Mouse (Mus musculus): ENCODE measurements around the gene Adgrf1. TPM values are rescaled to one million over a fixed set of nuclear protein-coding genes. Genes with fewer than 3 reads are reported as not detected.
A peak's percentile ranks its signal among the peaks of the same experiment; 100 is the strongest.

Adgrf1 gene
- total and polyA plus RNA-seq, 2 experiments from 2014 or later = not detected

GRCm38 (mm10) chr17:43326726-43327700, 56.9 kb downstream of the Adgrf1 start:
- TF ChIP-seq CTCF (IDR thresholded peaks at IDR 0.05) = peak; percentile 76
- 0 out of 2 replicates have a peak overlapping the region, but pooled peaks have one; percentile 13 for H3K9ac ChIP-seq (replicated peaks; ENCODE audit: low read length, poor library complexity, severe bottlenecking)
- WGBS = 8% methylated on average over 29 of the region's 29 CpGs
- no peaks in the 10 kb centered on the region for H3K4me1 ChIP-seq (ENCODE audit: insufficient read depth, low read length)
- H3K27me3 ChIP-seq (ENCODE audit: insufficient read depth, low read length) = no peaks in the 10 kb centered on the region
- H3K4me3 ChIP-seq (ENCODE audit: low read depth, low read length) = peak overlapping the region; percentile 29
- H3K4me2 ChIP-seq (ENCODE audit: low read depth, low read length, poor library complexity, severe bottlenecking) = peak overlapping the region; percentile 66
- H3K27ac ChIP-seq (ENCODE audit: low read depth, low read length) = 0 out of 2 replicates have a peak overlapping the region, but pooled peaks have one; percentile 32
- H3K36me3 ChIP-seq (ENCODE audit: insufficient read depth, low read length) = no peaks in the 10 kb centered on the region
- DNase-seq (ENCODE audit: low spot score) = peak; percentile 86
- peak; percentile 86 for ATAC-seq (ENCODE audit: low FRiP score)
- H3K9me3 ChIP-seq (ENCODE audit: low read length) = 0 out of 2 replicates have a peak, but pooled peaks cover 4% of the 10 kb centered on the region

DNA sequence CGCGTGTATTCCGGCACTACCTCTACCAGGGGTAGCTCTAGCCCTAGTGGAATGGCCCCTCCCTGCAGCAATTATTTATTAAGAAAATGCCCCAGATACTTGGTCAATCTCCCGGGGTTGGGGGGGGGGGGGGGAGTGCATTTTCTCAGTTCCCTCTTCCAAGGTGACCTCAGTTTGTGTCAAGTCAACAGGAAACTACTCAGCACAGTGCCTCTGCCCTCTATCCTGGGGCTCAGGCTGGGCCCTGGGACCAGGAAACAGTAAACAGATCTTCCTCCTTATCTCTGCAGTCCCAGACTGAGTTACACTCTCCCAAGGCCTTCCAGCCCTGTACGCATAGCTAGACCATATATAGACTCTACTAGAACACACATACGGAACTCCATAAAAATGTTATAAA, 57.7 kb downstream of the Adgrf1 start:
- TF ChIP-seq CTCF (IDR thresholded peaks at IDR 0.05) = no peak
- Histone ChIP-seq H3K4me1 (ENCODE audit: insufficient read depth, low read length) (no peaks in the 10 kb centered on the region), H3K9ac (replicated peaks; ENCODE audit: low read length, poor library complexity, severe bottlenecking) (no peak overlapping the region), H3K27ac (ENCODE audit: low read depth, low read length) (no peak overlapping the region), H3K4me2 (ENCODE audit: low read depth, low read length, poor library complexity, severe bottlenecking) (no peak overlapping the region), H3K36me3 (ENCODE audit: insufficient read depth, low read length) (no peaks in the 10 kb centered on the region), H3K9me3 (ENCODE audit: low read length) (0 out of 2 replicates have a peak, but pooled peaks cover 3% of the 10 kb centered on the region), H3K4me3 (ENCODE audit: low read depth, low read length) (no peak overlapping the region), H3K27me3 (ENCODE audit: insufficient read depth, low read length) (no peaks in the 10 kb centered on the region)
- 87% methylated on average over 6 of the region's 6 CpGs for WGBS
- ATAC-seq (ENCODE audit: low FRiP score) (no peak), DNase-seq (ENCODE audit: low spot score) (no peak)

- Histone ChIP-seq H3K4me2 (ENCODE audit: low read depth, low read length, poor library complexity, severe bottlenecking) (no peak overlapping the region), H3K36me3 (ENCODE audit: insufficient read depth, low read length) (no peaks in the 10 kb centered on the region), H3K9me3 (ENCODE audit: low read length) (no peaks in the 10 kb centered on the region), H3K4me3 (ENCODE audit: low read depth, low read length) (no peak overlapping the region), H3K9ac (replicated peaks; ENCODE audit: low read length, poor library complexity, severe bottlenecking) (no peak overlapping the region), H3K4me1 (ENCODE audit: insufficient read depth, low read length) (no peaks in the 10 kb centered on the region), H3K27me3 (ENCODE audit: insufficient read depth, low read length) (no peaks in the 10 kb centered on the region), H3K27ac (ENCODE audit: low read depth, low read length) (no peak overlapping the region)
- TF ChIP-seq CTCF (IDR thresholded peaks at IDR 0.05) = no peak
- 77% methylated on average over 4 of the region's 4 CpGs for WGBS
- DNase-seq (ENCODE audit: low spot score) (no peak), ATAC-seq (ENCODE audit: low FRiP score) (no peak)
These were observed 59.1 kb downstream of the Adgrf1 start for GRCm38 (mm10) chr17:43329216-43329615.

GRCm38 (mm10) chr17:43329761-43330183, 59.6 kb downstream of the Adgrf1 start:
- Histone ChIP-seq H3K36me3 (ENCODE audit: insufficient read depth, low read length) (no peaks in the 10 kb centered on the region), H3K27me3 (ENCODE audit: insufficient read depth, low read length) (no peaks in the 10 kb centered on the region), H3K9ac (replicated peaks; ENCODE audit: low read length, poor library complexity, severe bottlenecking) (no peak overlapping the region), H3K4me2 (ENCODE audit: low read depth, low read length, poor library complexity, severe bottlenecking) (no peak overlapping the region), H3K4me3 (ENCODE audit: low read depth, low read length) (no peak overlapping the region), H3K4me1 (ENCODE audit: insufficient read depth, low read length) (no peaks in the 10 kb centered on the region), H3K27ac (ENCODE audit: low read depth, low read length) (no peak overlapping the region), H3K9me3 (ENCODE audit: low read length) (no peaks in the 10 kb centered on the region)
- TF ChIP-seq CTCF (IDR thresholded peaks at IDR 0.05) = no peak
- no peak for DNase-seq (ENCODE audit: low spot score)
- ATAC-seq (ENCODE audit: low FRiP score) = no peak
- WGBS = 79% methylated on average over 7 of the region's 7 CpGs

DNA sequence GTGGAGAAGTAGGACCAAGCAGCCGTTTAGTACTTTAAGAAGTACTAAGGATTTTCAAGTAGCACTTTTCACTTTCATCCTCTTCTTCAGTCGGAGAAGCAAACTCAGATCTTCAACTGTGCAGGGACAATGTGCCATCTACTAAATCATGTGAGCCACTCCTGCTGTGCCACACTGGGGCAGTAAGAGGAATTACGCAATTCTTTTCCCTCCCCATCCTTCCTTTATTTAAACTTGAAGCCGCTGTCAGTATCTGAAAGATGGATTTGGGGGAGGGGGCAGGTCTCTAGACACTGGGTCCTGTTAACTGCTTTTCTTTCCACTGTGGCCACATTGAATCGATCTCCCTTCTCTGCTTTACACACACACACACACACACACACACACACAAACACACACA, 62.6 kb downstream of the Adgrf1 start:
- ATAC-seq (ENCODE audit: low FRiP score) (no peak), DNase-seq (ENCODE audit: low spot score) (no peak)
- H3K36me3 ChIP-seq (ENCODE audit: insufficient read depth, low read length) = no peaks in the 10 kb centered on the region
- H3K27me3 ChIP-seq (ENCODE audit: insufficient read depth, low read length) = no peaks in the 10 kb centered on the region
- no peak overlapping the region for H3K9ac ChIP-seq (replicated peaks; ENCODE audit: low read length, poor library complexity, severe bottlenecking)
- no peaks in the 10 kb centered on the region for H3K9me3 ChIP-seq (ENCODE audit: low read length)
- H3K4me2 ChIP-seq (ENCODE audit: low read depth, low read length, poor library complexity, severe bottlenecking) = no peak overlapping the region
- WGBS = 49% methylated on average over 5 of the region's 5 CpGs
- no peak overlapping the region for H3K27ac ChIP-seq (ENCODE audit: low read depth, low read length)
- TF ChIP-seq CTCF (IDR thresholded peaks at IDR 0.05) = no peak
- no peak overlapping the region for H3K4me3 ChIP-seq (ENCODE audit: low read depth, low read length)
- H3K4me1 ChIP-seq (ENCODE audit: insufficient read depth, low read length) = no peaks in the 10 kb centered on the region

GRCm38 (mm10) chr17:43334074-43334473, 63.9 kb downstream of the Adgrf1 start:
- no peak overlapping the region for H3K9ac ChIP-seq (replicated peaks; ENCODE audit: low read length, poor library complexity, severe bottlenecking)
- WGBS = 79% methylated on average over 9 of the region's 9 CpGs
- H3K9me3 ChIP-seq (ENCODE audit: low read length) = no peaks in the 10 kb centered on the region
- DNase-seq (ENCODE audit: low spot score) = no peak
- H3K4me3 ChIP-seq (ENCODE audit: low read depth, low read length) = no peak overlapping the region
- H3K36me3 ChIP-seq (ENCODE audit: insufficient read depth, low read length) = no peaks in the 10 kb centered on the region
- H3K27ac ChIP-seq (ENCODE audit: low read depth, low read length) = no peak overlapping the region
- no peak overlapping the region for H3K4me2 ChIP-seq (ENCODE audit: low read depth, low read length, poor library complexity, severe bottlenecking)
- H3K27me3 ChIP-seq (ENCODE audit: insufficient read depth, low read length) = no peaks in the 10 kb centered on the region
- no peaks in the 10 kb centered on the region for H3K4me1 ChIP-seq (ENCODE audit: insufficient read depth, low read length)
- TF ChIP-seq CTCF (IDR thresholded peaks at IDR 0.05) = no peak
- no peak for ATAC-seq (ENCODE audit: low FRiP score)
